Mouse (Mus musculus): Measurements from ENCODE around the gene Nudc. TPM values are rescaled to one million over a fixed set of nuclear protein-coding genes. Genes with fewer than 3 reads are reported as not detected.

Nudc gene
- total RNA-seq, 2 experiments from 2014 or later, result 119 to 121 TPM

DNA sequence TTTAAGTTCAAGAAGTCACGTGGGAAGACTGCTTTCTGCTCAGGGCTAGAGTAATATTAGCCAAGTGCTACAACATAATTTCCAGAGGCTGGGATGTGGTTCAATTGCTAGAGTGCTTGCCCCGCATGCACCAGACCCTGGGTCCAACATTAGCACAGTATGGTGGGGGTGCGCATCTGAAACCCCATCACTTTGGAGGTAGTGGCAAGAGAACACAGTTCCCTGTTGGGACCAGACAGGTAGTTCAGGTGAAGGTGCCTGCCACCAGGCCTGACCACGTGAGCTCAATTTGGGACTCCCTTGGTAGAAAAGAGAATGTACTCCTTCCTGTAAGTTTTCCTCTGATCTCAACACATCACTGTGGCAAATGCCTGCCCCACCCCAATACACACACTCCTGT lies 50.9 kb downstream of the Nudc start:
- no peak for DNase-seq
- intact Hi-C loops (cut with DNase I), result no loop called here

GRCm38 (mm10) chr4:133494432-133494831 lies 51.4 kb downstream of the Nudc start:
- DNase-seq, result peak; percentile 90
- intact Hi-C loops (cut with DNase I), result no loop called here

GRCm38 (mm10) chr4:133493895-133494294 lies 51.9 kb downstream of the Nudc start:
- intact Hi-C loops (cut with DNase I), result no loop called here

GRCm38 (mm10) chr4:133491800-133492199 lies 54.0 kb downstream of the Nudc start:
- no peak for DNase-seq
- intact Hi-C loops (cut with DNase I), result no loop called here

More at GRCm38 (mm10) chr4:133493895-133494294, 51.9 kb downstream of the Nudc start:
- no peak for DNase-seq

DNA sequence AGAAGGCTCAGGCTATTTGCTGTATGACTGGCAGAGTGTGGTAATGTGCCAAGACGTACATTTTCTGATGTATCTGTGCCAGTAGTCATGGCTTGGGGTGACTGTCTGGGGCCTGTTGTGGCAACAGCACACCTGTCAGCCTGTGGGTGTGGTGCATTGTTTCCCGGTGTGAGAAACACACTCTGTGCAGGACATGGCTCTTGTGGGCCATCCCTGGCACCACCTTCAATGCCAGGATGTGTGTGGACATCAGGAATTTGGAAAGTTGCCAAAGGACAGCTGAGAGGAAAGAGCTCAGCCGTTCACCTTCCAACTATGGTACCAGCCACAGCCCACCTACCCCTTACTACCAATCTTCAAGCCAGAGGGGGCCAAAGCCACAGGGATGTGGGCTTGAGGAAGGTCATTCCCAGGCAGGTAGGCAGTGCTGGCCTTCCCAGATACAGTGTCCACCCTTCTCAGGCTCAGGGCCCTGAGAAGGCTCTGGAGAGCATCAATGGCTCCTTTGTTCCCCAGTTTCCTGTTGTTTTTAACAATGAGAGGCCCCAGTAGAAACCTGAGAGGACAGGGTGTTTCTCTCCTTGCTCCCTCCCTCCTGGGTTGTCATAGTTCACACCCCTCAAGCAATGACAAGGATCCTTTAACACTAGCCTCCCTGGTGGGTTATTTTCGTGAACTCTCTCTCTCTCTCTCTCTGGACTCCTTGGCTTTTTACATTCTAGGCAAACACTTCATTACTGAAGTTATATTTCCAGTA lies 56.1 kb downstream of the Nudc start:
- intact Hi-C loops (cut with DNase I), result no loop called here
- no peak for DNase-seq

DNA sequence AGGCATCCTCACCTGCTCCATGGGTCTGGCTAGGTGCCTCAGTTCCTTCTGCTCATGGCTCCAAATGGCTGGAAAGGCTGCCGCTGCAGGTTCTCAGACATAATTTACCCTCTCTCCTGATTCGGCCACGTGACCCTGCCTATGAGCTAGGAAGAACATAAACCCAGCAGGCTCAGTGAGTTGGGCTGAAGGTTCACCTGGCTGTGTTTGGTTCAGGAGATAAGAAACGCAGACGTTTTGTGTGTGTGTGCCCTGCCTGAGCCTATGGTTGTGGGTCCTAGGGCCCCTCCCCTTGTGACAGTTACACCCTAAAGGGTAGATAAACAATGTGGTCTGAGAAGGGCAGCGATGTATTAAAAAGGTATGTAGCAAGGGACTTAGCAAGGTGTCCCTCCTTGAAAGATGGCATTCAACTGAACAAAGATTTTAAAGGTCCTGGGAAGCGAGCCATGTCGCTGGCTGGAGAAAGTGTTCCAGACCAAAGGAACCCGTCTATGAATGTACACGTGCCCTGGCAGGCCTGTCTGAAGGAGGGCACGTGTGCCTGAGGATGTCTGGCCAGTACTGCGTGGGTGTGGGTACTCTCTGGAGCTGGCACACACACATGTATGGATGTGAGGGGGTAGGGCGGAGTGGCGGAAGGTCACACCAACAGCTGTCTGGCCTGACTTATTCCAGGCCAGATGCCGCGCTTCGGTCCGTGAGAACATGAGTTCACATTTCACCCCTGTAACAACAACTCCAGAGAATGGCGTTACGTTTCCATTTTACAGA lies 57.0 kb downstream of the Nudc start:
- intact Hi-C loops (cut with DNase I), result no loop called here

GRCm38 (mm10) chr4:133486673-133487357 lies 59.0 kb downstream of the Nudc start:
- intact Hi-C loops (cut with DNase I), result no loop called here
- DNase-seq, result no peak

More for the DNA sequence above, 57.0 kb downstream of the Nudc start:
- DNase-seq, result no peak

DNA sequence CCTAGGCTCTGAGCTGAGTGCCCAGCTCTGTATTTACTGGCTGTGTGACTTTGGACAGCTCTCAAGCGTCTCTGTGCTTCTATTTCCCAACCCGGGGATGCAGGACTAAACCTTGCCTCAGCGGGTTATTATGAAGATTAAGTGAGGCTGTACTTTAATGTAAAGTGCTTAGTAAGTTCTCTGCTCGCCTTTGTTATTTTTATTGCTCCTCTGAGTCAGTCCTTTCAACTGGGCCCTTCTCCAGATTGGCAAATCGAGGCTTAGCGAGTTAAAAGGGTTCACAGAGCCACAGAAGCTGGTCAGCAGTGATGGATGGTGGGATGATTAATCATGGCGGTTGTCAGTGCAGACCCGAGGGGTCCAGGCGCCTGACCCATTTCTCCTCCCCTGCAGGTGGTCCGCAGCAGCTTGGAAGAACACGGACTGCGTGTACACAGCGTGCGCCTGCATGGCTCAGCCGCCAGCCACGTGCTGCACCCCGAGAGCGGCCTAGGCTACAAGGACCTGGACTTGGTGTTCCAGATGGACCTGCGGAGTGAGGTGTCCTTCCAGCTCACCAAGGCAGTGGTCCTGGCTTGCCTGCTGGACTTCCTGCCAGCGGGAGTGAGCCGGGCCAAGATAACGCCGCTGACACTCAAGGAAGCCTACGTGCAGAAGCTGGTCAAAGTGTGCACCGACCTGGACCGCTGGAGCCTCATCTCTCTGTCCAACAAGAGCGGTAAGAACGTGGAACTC lies 59.9 kb downstream of the Nudc start:
- intact Hi-C loops (cut with DNase I), result no loop called here
- DNase-seq, result no peak

DNA sequence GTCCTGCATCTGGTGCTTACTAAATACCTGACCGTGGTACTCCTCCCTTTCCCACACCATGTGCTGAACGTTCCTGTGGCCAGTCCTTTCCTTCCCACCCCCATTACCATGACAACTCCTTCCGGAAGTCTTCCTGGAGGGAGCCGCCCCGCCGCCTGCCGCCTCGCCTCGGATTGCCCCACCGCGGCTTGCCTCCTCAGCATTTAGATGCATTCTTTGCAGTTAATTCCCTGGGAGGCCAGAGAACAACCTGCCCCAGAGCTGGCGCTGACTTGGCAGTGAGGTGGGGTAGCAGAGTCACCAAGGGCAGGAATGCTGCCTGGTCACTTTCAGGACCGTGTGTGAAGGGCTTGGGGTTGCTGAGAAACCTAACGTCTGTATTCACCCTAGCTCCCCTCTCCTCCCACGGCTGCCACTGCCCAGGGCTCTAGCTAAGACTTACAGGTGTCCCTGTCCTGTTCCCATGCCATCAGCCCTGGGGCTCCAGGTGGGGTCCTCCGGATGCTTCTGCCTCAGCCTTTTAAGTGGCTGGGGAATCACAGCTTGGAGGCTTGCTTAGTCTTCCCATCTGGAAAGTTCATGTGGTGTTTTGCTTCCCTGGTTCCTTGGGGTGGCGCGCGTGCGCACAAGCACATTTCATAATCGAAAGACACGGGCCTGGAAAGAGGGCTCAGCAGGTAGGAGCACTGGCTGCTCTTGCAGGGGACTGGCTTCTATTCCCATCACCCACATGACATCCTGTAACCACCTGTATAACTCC lies 61.4 kb downstream of the Nudc start:
- intact Hi-C loops (cut with DNase I), result no loop called here
- no peak for DNase-seq

Small RNA genes lying within 50 kb of the gene (microRNA-seq; reads per million reads assigned to microRNA genes)
- gene Gm23158, result not detected

Other genes with a start within 250 kb of the Nudc start
- 10 to 100 TPM; 52.0 to 52.9 TPM for gene Wdtc1, start 192.5 kb downstream of the Nudc start, total RNA-seq (2021)
- gene Slc9a1, start 176.3 kb downstream of the Nudc start, total RNA-seq (2021), result 10 to 100 TPM; 30.4 to 36.2 TPM
- gene Tent5b, start 65.9 kb downstream of the Nudc start, total RNA-seq (2021), result not detected
- gene Trnp1, start 47.4 kb downstream of the Nudc start, total RNA-seq (2021), result 10 to 100 TPM; 49.4 to 54.1 TPM
- gene Kdf1, start 27.0 kb downstream of the Nudc start, total RNA-seq (2021), result under 1 TPM in 1 of 2 experiments, not detected in 1; 0.46 TPM
- gene Nr0b2, start 7.4 kb upstream of the Nudc start, total RNA-seq (2021), result not detected
- gene Gpatch3, start 28.7 kb upstream of the Nudc start, total RNA-seq (2021), result 10 to 100 TPM in 1 of 2 experiments, 1 to 10 TPM in 1; 6.2 to 10.0 TPM
- 10 to 100 TPM; 11.2 to 14.6 TPM for gene Gpn2, start 38.4 kb upstream of the Nudc start, total RNA-seq (2021)
- 1 to 10 TPM; 1.9 to 2.2 TPM for gene Sfn, start 56.2 kb upstream of the Nudc start, total RNA-seq (2021)
- 10 to 100 TPM; 37.1 to 37.8 TPM for gene Zdhhc18, start 104.2 kb upstream of the Nudc start, total RNA-seq (2021)
- 10 to 100 TPM; 11.5 to 12.8 TPM for gene Pigv, start 126.7 kb upstream of the Nudc start, total RNA-seq (2021)
- 100 to 1,000 TPM; 114 to 121 TPM for gene Arid1a, start 210.8 kb upstream of the Nudc start, total RNA-seq (2021)

Data from left cerebral cortex, postnatal 4 days (tissue).